Mouse (Mus musculus) NIH3T3 (cell line): ENCODE data around the gene Hoxa4.

Experiments used
- DNase-seq: peaks from one replicate; pipeline ENCODE4 v3.0.0-alpha.2; 2012; ENCODE audit warnings: low read depth

Hoxa4 gene

DNA sequence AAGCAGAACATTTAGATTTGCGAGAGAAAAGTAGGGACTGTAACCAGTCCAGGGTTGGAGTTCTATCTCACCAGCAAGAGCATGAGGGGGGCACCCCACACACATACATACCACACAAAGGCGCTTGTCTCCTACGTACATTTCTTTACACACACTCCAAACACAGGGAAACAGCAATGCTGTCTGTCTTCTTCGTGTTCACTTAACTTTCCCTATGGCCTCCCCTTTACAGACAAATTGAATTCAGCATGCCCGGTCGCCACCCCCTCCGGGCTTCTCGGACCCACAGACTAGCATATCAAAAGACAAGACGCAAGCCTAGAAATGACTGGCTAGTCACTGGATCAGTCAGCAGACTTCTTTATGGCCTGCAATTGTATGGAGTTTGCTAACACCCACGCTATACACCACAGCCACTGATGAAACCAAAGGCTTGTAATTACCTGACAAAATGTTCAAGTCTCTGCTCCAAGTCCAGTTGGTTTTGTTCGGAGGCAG, 11.3 kb downstream of the Hoxa4 start:
- DNase-seq, result peak; percentile 65

DNA sequence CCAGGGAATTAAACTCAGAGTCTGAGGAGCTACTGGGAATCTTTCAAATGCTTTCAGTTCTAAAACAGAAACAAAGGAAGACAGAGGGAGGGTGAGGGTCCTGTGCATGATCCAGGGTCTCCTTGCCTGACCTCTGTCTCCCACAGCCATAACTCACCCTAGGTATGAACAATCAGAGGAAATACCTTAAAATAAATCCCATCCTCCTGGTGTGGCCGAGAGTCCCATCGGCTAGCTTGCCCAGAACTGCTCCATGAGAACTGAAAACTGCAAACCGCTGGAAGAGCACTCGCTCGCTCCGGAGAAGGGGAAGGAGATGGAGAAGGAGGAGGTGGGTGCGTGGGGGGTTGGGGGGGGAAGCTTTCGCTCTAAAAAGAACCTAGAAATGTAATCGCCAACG, 11.9 kb downstream of the Hoxa4 start:
- DNase-seq, result no peak

DNA sequence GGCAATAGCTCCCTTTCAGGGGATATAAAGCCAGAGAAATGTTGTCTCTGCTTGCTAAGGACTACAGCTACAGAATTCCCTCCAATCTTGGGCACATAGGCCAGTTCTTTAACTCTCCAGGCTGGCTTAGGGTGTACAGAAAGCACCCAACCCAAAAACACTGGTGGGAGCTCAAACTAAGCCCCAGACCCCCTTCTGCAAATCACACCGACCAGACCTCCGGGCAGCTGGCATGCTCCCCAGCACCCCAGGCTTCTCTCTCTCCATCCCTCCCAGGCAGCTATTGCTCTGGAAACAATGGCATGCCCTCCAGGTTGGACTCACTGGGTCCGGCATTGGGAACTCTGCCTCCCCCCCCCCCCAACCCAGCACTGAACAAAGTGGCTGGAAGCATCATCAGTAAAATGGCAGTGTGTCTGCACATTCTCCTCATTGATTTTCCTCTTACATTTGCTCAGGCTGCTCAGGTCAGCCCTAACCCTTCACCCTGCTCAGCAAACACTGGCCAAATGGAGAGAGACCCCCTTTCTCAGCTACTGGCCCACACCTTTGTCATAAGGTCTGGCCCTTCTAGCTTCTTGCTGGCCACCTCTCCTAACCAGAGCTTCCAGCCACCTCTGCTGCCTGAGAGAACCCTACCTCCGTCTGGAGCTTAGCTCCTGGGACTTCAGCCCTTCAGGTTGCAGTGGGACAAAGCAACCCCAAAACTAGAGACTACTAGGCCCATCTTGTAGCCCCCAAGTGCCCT, 12.5 kb downstream of the Hoxa4 start:
- peak; percentile 60 for DNase-seq

DNA sequence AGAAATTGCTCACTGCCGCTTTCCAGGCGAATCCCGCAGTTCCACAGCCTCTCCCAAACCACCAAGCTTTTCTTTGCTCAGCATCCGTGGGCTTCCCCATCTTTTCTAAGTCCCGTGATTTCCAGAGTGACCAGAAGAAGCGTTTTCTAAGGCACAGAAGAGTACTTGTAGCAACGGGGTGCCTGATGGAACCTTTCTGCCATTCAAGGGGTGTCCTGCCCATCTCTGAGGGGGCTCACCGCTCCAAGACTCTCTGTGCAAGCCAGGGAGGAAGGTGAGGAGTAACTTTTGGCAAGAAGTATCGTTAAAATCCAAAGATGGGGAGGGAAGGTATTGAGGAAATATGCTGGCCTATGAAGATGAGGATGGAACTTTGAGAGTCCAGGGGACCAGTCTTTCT, 13.7 kb downstream of the Hoxa4 start:
- peak; percentile 53 for DNase-seq

DNA sequence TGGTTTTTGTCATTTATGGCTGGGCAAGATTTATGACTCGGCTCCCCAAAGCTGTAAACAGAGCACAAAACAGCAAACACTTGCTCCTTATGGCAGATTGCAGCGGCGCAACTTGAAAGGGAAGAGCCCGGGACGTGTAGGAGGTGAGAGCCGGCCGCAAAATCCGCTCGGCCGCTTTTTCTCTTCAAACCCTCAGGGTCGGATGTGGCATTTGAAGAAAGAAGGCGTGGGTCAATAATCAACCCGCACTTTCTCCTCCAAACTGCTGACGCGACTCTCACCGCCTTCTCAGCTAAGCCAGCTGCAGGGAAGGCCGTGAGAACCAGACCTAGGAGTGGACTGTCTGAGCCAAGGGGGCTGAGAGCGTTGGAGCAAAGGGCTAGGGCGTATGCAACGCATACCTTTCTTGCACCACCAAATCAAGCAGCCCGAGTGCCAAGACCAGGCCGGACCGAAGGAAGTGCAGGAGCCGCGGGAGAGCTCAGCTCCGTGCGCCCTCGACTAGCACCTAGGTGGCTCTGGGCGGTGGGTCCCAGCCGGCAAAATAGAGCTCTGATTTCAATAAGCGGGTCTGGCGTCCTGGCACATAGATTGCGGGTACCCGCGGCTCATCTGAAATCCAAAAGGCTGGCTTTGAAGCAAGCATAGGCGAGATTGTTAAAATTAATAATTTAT, 14.4 kb downstream of the Hoxa4 start, which contains the start of gene 5730596B20Rik:
TSS of gene 5730596B20Rik (plus strand) at position 438 of the 675 bp plus-strand sequence.
- DNase-seq, result peak; percentile 84

DNA sequence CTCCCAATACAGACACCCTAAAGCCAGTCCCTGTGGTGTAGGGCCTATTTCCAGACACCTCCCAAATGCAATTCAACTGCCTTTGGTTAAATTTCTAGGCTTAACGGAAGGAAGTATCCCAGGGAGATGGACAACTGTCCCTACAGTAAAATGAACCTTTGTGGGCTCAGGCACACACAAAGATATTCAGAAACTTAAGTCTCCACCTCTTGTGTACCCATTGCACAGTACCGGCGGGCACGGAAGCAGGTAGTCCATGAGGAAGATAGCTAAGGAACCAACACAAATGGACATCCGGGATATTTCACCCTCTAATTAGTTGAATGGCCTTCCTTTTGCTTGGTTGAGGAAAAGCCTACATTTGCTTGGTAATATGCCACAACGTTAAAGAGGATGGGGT, 15.2 kb downstream of the Hoxa4 start:
- DNase-seq, result no peak

DNA sequence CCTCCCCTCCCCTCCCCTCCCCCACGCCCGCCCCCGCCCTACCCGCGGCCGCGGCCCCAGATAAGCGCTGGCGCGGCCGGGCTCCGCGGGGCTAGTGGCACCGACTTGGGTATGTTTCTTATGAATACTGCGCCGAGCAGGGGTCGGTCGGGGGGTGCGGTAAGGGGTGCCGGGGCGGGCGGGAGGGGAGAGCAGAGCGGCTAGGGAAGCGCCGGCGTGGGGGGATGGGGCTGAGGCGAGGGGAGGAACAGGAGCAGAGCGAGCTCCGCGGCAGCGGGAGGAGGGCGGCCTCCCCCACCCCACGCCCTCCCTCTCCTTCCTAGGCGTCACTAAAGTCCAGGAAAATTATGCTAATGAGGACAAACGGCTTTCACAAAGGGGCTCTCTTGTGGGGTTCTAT, 15.7 kb downstream of the Hoxa4 start:
- peak; percentile 72 for DNase-seq

DNA sequence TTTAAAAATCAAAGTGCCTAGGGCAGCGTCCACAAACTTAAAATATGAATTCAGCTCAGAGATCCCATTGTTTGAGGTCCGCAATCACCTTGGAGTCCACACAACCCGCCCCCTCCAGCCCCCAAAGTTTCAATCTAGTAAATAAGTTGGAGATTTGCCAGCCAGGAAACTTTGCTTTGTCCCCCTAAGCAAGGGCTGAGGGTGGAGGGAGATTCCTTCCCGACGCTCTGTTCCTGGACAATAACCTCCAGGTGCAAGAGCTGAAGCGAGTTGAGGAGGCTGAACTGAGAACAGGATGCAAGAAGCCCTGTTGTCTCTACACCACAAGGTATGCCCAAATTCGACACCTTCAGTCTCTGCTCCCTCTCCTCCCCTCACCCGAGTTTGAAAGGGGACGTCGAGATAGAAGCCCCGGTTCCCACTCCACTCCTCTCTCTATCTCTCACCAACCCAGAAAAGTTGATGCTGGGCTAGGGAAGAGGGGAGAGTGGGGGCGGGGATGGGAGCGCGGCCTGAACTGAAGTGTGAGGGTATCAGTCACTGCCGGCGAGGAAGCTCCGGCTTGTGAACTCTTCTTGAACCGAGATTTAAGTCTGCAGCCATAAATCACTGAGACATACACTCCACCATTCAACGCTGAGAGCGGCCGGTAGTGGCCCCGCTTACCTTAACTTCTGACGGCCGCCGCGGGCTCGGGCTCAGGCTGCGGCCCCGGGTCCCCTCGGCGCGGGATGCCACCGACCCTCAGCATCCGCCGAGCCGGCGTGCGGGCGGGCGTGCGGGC, 16.4 kb downstream of the Hoxa4 start:
- DNase-seq, result peak; percentile 76

DNA sequence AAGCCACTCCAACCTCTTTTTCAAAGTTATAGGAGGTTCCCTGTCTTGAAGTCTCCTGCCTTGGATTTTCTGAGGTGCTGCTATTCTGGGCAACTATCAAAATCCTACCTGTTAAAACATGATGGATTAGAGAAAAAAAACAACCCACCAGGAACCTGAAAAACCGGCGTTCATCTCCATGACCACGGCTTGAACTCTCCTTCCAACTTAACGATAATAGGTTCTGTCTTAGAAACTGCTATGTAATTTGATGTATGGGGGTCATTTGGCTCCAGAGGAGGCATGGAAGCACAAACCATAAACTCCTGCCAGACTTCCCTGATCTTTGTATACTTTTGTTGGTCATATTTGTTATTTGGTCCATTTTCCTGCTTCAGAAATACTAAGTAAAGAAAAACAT, 17.9 kb downstream of the Hoxa4 start:
- DNase-seq, result no peak

DNA sequence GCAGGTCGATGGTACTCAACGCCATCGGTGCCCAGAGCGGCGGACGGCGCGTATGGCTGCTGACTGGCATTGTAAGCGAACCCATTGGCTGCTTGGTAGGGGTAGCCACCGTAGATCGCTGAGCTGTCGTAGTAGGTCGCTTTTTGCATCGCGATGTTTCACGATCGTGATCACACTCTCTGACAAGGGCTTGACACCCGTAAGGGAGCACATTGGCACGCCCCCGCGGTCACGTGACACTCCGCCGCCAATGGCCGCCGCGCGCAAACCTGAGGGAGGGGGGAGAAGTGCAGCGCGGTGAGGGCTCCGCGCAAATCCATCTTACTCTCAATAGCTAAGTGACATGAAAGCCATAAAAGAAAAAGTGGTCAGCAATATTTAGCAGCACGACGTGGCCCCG, 19.1 kb downstream of the Hoxa4 start:
- DNase-seq, result peak; percentile 95

DNA sequence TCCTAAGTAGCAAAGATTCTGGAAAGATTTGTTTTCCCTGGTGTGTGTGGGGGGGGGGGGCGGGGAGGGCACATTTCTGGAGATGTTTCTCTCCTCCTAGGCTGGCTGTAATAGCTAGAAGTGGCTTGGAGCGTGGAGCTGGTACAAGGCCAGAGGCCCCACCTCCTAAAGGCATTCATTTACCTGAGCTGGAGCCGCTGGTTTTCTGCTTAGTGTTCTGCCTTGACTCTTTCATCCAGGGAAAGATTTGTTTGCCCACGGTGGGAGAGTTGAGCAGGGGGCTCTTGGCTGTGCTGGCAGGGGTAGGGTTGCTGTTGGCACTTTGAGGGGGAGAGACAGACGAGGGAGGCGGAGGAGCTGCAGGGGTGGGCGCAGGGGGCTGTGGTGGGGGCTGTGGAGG, 19.6 kb downstream of the Hoxa4 start:
- DNase-seq, result no peak

DNA sequence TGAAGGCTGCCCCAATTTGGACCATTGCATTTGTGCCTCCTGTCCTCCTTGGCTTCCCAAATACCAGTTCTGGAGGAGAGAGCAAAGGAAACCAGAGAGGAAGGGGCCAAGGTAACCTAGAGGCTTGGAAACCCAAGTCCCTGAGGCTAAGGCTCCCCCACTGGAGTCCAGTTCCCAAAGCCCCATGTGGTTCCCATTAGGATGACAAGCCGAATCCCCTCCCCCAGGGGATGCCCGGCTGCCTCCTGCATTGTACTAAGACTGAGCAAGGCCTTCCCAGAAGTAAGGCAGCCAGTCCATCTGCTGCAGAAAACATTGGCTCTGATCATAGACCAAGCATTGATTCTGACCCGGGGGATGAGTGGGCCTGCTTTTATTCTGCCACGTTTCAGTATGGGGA, 20.2 kb downstream of the Hoxa4 start:
- DNase-seq, result peak; percentile 94

DNA sequence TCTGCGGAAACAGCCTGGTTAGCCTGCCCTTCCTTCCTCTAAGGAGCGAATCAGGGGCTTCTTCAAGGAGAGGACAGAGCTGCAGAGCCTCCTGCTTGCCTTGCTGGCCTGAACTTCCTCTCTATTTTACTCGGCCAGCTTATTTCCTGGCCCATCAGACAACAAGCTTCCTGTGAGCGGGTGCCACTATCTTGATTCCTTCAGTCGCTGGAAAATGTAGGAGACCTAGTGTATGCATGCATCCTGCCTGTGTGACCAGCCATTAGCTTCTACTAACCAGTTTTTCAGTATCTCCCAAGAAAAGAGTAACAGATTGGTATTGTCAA, 20.7 kb downstream of the Hoxa4 start:
- DNase-seq, result no peak

DNA sequence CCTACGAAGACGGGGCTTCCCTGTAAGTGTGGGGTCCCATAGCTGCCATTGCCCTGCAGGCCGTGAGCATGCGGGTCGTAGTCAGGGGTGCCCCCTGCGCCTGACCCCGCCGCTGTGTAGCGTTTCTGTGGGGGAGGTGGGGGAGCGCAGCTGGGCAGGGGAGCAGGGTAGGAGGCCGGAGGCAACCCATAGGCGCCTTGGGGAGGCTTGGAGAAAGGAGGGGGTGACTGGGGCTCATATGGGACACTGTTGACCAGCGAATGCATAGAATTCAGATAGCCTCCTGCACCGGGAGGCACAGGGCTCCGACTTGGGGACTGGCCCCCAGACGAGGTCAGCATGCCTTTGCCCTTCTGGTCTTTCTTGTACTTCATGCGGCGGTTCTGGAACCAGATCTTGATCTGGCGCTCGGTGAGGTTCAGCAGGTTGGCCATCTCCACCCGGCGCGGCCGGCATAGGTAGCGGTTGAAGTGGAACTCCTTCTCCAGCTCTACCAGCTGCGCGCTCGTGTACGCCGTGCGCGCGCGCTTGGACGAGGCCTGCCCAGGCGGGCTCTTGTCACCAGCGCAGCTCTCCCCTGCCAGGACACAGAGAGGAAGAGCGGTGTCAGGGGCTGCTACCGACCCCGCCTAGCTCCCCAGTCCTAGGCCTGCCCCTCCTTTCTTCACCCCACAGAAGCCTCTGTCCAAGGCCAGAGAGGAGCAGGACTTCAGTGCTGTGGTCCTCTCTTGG, 21.2 kb downstream of the Hoxa4 start:
- peak; percentile 61 for DNase-seq

DNA sequence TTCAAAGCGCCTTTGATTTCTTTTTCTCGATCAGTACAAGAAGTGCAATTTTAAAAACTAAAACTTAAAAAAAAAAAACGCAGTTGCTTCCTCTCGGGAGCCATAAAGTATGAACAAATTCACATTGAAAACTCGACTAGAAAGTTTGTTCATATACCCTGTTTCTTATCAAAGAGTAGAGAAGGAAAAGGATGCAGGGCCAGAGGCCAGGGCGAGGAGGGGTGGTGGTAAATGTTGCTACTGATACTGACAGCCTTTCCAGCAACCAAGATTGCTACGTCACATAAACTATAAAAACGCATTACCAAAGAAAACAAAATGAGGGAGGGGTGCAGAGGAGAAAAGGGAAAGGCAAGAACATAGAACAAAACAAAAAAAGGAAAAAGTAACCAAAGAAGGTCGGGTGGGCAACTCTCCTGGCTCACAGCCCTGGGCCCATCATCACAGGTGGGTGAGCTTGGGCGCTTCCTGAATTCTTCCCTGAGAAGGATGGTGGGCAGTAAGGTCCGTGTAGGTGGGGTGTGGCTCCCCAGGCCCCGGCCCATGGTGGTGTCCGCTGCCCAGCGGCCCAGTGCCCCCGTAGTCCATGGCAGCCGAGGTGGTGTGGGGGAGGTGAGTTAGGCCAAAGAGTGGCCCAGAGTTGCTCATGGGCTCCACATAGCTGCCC, 21.9 kb downstream of the Hoxa4 start:
- peak; percentile 52 for DNase-seq

DNA sequence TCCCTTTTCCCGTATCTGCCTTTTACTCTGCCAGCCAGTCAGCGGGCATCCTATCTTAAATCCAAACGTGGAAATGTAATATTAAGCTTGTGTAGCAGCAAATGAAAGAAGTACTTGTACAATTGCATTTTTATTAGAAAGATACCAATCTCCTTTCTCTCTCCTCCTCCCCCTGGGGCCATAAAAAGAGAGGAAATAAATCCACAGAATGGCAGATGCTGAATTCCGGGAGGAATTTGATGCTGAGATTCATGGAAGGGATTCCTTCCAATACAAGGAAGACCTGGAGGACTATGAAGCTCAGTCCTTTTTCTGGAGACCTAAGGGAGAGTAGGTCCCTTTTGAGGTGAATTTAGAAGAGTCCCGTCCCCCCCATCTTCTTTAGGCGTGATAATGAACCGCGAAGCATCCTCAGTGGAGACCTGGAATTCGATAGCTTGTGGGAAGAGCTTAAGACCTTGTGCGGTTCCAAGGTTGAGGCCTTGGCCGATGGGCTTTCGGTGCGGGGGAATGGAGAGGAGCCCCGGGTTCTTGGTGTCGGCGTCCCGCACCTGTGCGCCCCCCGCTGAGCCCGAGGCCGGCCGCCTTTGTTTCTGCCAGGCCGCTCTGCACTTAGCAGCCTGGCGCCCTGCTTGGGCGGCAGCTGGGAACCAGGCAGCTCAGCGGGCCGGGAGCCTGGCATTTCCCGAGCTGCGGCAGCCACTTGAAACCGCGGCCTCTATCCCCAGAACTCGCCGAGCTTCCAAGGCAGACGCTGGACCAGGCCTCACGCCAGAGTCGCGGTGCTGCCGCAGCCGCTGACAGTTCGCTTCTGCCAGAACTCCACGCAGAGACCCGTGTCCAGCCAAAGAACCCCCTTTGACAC, 23.1 kb downstream of the Hoxa4 start:
- DNase-seq, result peak; percentile 77

DNA sequence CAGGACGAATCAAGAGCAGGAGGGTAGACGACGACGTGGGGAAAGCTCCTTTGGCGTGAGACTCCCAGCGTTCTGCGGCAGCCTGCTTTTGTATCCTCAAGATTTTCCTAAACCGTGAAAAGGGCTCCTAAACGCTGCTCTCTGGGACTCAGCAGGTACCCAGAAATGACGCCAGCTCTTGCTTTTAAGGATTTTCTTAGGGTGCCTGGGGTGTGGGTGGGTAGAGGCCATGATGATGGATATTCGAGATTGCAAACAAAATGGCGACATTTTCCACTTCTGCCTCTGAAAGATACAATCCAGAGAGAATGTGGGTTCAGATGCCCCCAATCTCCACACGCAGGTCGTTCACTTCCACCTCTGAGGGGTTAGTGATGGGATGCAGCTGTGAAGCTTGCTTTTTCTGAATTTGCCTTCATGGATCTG, 23.8 kb downstream of the Hoxa4 start:
- DNase-seq, result peak; percentile 69

DNA sequence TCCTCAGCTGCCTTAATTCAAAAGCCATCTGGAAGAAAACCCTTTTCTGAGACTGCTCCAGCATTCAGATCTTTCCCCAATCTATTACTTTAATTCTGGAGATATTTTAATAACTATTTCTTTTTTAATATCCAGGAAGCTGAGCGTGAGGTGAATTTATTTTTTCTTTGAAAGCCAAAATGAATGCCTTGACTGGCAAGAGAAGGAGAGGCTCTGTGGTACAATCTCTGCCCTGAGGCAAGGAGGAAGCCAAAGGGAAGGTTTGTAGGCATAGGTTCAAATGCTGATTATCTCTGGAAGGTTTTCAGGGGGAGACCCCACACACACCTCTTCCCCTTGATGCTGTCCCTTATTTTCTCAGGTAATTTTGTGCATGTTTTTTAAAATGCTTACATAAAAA, 24.4 kb downstream of the Hoxa4 start:
- peak; percentile 58 for DNase-seq

DNA sequence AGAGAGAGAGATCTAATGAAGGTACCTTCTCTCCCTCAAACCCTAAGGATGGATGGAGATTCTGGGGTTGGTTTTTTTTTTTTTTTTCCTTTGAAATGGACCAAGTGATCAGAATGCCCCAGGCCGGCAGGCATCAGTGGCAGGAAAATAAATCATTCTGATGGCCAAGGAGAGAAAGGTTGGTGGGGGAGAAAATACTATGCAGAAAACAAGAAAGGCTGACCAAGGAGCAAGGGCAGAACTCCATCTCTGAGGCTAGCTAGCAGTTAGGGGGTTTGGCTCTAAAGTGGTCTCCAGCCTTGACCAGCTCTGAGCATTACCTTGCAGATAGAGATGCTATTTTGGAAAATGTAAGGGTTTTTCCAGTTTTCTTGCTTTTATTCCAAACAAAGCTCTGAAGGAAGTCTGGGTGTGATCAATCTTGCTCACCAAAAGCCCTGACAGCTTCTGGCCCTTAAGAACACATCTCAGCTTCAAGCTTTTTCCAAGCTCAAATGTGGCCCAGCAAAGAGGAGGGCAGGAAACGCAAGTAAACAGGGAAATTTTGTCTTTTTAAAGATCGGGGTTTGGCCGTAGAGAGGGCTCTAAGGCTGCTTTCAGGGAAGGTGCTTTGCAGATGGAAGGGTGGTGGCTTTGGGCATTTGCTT, 25.0 kb downstream of the Hoxa4 start:
- peak; percentile 71 for DNase-seq
